Mouse (Mus musculus) testis, adult 2 months (tissue): ENCODE measurements around the gene Fryl. TPM values are rescaled to one million over a fixed set of nuclear protein-coding genes. Genes with fewer than 3 reads are reported as not detected.

Experiments used
- H3K27ac ChIP-seq: fragments of 200-500 bp; 2 replicates; pipeline ENCODE4 v1.5.1; 2012; ENCODE audit warnings: low read depth, low read length; ENCODE audit not compliant: control insufficient read depth, insufficient read depth
- H3K27me3 ChIP-seq: fragments of 200-500 bp; 2 replicates; pipeline ENCODE4 v1.6.1; 2012; ENCODE audit warnings: mild to moderate bottlenecking, low read length, moderate library complexity; ENCODE audit not compliant: control insufficient read depth, insufficient read depth
- H3K36me3 ChIP-seq: fragments of 200-500 bp; 2 replicates; pipeline ENCODE4 v1.6.1; 2012; ENCODE audit warnings: mild to moderate bottlenecking, low read length; ENCODE audit not compliant: control insufficient read depth, insufficient read depth
- H3K4me1 ChIP-seq: fragments of 200-500 bp; 2 replicates; pipeline ENCODE4 v1.6.1; 2012; ENCODE audit warnings: low read length; ENCODE audit not compliant: control insufficient read depth, insufficient read depth
- H3K4me3 ChIP-seq: fragments of 200-500 bp; 2 replicates; pipeline ENCODE4 v1.5.1; 2012; ENCODE audit warnings: low read depth, mild to moderate bottlenecking, low read length, moderate library complexity, mixed read lengths; ENCODE audit not compliant: control insufficient read depth
- CTCF ChIP-seq: fragments of 200-500 bp; IDR thresholded peaks from 2 replicates; pipeline ENCODE4 v1.5.1; 2012; ENCODE audit warnings: low read depth, mild to moderate bottlenecking, inconsistent platforms, low read length, moderate library complexity; ENCODE audit not compliant: control insufficient read depth, insufficient read depth, insufficient replicate concordance
- POLR2A ChIP-seq: fragments of 200-500 bp; IDR thresholded peaks from 2 replicates; pipeline ENCODE4 v1.6.1; 2012; ENCODE audit warnings: low read depth, mild to moderate bottlenecking, inconsistent platforms, low read length, moderate library complexity; ENCODE audit not compliant: control insufficient read depth
- polyA plus RNA-seq: library from polyadenylated mRNA; depleted of rRNA; stranded (reverse); fragments of >200 nt; gene quantifications from 2 replicates; pipeline ENCODE4 v1.2.3, GENCODE M21; 2012

Fryl gene
- polyA plus RNA-seq, 1 experiment = 21.6 TPM

- Histone ChIP-seq H3K27me3 (no peaks in the 10 kb centered on the region), H3K4me1 (peaks cover 12% of the 10 kb centered on the region), H3K27ac (no peak overlapping the region), H3K4me3 (no peak overlapping the region), H3K36me3 (no peaks in the 10 kb centered on the region)
- TF ChIP-seq POLR2A (no peak), CTCF (no peak)
Observed at GRCm38 (mm10) chr5:73156226-73156926, 100.0 kb downstream of the Fryl start.

DNA sequence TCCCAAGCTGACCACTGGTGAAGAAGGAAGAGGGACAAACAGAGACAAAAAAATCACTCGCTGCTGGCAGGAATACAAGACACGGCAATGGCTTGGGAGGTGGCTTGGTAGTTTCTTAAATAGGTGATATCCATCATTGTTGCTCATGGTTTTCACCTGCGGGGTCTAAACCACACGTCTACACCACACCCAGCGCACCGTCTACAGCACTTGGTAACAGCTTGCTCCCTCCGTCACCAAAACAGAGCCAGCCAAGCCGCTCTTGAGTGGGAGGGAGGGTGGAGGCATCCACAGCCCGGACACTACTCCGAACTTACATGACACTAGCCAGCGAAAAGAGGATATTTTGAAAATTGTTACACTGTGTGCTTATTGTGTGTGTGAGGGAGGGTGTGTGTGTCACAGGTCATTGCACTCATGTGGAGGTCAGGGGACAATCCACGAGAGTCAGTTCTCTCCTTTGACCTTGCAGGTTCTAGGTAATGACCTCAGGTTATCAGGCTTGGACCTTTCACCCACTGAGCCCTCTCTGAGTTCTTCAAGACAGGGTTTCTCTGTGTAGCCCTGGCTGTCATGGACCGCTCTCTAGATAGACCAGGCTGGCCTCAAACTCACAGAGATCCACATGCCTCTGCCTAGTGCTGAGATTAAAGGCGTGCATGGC, 102.5 kb downstream of the Fryl start:
- no peak overlapping the region for H3K27ac ChIP-seq
- TF ChIP-seq POLR2A = no peak
- H3K4me3 ChIP-seq = no peak overlapping the region
- H3K36me3 ChIP-seq = no peaks in the 10 kb centered on the region
- peaks cover 12% of the 10 kb centered on the region for H3K4me1 ChIP-seq
- no peaks in the 10 kb centered on the region for H3K27me3 ChIP-seq

- H3K27me3 ChIP-seq = no peaks in the 10 kb centered on the region
- peaks cover 12% of the 10 kb centered on the region for H3K4me1 ChIP-seq
- H3K36me3 ChIP-seq = no peaks in the 10 kb centered on the region; the same call in 1 of the 2 replicates
- H3K27ac ChIP-seq = no peak overlapping the region
- no peak overlapping the region for H3K4me3 ChIP-seq
- TF ChIP-seq POLR2A = no peak
- no peak for TF ChIP-seq CTCF
Observed at GRCm38 (mm10) chr5:73152206-73152605, 104.2 kb downstream of the Fryl start.

GRCm38 (mm10) chr5:73150877-73151445, 105.5 kb downstream of the Fryl start:
- TF ChIP-seq CTCF (no peak), POLR2A (no peak)
- no peak overlapping the region for H3K27ac ChIP-seq

DNA sequence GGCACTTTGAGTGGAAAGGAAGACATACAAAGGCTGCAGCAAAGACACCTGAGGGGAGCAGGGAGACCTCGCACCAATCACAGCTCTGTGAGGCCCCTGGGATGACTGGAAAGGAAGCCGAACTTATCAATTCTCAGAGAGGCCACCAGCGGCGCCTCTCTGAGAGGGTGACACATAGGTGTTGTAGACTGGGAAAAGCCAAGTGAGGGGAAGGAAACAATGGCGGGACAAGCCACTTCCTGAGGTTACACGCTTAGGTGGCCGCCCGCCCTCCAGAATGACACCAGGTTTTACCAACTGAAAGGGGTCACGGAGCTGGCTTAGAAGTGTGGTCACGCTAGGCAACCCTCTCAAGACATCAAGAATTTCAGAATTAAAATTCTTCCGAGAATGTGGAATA, 111.4 kb downstream of the Fryl start:
- Histone ChIP-seq H3K4me3 (no peak overlapping the region), H3K36me3 (no peaks in the 10 kb centered on the region; the same call in 1 of the 2 replicates), H3K4me1 (no peaks in the 10 kb centered on the region), H3K27me3 (no peaks in the 10 kb centered on the region), H3K27ac (no peak overlapping the region)
- no peak for TF ChIP-seq CTCF
- TF ChIP-seq POLR2A = no peak

More at GRCm38 (mm10) chr5:73150877-73151445, 105.5 kb downstream of the Fryl start:
- no peaks in the 10 kb centered on the region; the same call in 1 of the 2 replicates for H3K36me3 ChIP-seq
- H3K4me3 ChIP-seq = no peak overlapping the region
- no peaks in the 10 kb centered on the region for H3K27me3 ChIP-seq
- H3K4me1 ChIP-seq = peaks cover under 1% of the 10 kb centered on the region; the same call in 1 of the 2 replicates

- TF ChIP-seq CTCF (no peak), POLR2A (no peak)
- no peak overlapping the region for H3K27ac ChIP-seq
- no peaks in the 10 kb centered on the region for H3K36me3 ChIP-seq
Observed at GRCm38 (mm10) chr5:73141712-73142111, 114.7 kb downstream of the Fryl start.

GRCm38 (mm10) chr5:73141161-73141560, 115.3 kb downstream of the Fryl start:
- TF ChIP-seq POLR2A (no peak), CTCF (no peak)
- H3K27ac ChIP-seq = no peak overlapping the region

More at GRCm38 (mm10) chr5:73141712-73142111, 114.7 kb downstream of the Fryl start:
- Histone ChIP-seq H3K27me3 (no peaks in the 10 kb centered on the region), H3K4me1 (no peaks in the 10 kb centered on the region), H3K4me3 (no peak overlapping the region)

More at GRCm38 (mm10) chr5:73141161-73141560, 115.3 kb downstream of the Fryl start:
- Histone ChIP-seq H3K36me3 (no peaks in the 10 kb centered on the region), H3K4me1 (no peaks in the 10 kb centered on the region), H3K27me3 (no peaks in the 10 kb centered on the region), H3K4me3 (no peak overlapping the region)
